Mouse (Mus musculus) naive thymus-derived CD4-positive, alpha-beta T cell, adult 5 months (primary cell): ENCODE results near the gene Taok1. TPM values are rescaled to one million over a fixed set of nuclear protein-coding genes. Genes with fewer than 3 reads are reported as not detected.

Source experiments
- polyA plus RNA-seq: library from polyadenylated mRNA; unstranded; fragments of 100-300 nt; shearing (Covaris generic); gene quantifications from one replicate; pipeline ENCODE4 v1.2.1, GENCODE M21; 2017

Taok1 gene
- polyA plus RNA-seq, result 10.0 TPM

DNA sequence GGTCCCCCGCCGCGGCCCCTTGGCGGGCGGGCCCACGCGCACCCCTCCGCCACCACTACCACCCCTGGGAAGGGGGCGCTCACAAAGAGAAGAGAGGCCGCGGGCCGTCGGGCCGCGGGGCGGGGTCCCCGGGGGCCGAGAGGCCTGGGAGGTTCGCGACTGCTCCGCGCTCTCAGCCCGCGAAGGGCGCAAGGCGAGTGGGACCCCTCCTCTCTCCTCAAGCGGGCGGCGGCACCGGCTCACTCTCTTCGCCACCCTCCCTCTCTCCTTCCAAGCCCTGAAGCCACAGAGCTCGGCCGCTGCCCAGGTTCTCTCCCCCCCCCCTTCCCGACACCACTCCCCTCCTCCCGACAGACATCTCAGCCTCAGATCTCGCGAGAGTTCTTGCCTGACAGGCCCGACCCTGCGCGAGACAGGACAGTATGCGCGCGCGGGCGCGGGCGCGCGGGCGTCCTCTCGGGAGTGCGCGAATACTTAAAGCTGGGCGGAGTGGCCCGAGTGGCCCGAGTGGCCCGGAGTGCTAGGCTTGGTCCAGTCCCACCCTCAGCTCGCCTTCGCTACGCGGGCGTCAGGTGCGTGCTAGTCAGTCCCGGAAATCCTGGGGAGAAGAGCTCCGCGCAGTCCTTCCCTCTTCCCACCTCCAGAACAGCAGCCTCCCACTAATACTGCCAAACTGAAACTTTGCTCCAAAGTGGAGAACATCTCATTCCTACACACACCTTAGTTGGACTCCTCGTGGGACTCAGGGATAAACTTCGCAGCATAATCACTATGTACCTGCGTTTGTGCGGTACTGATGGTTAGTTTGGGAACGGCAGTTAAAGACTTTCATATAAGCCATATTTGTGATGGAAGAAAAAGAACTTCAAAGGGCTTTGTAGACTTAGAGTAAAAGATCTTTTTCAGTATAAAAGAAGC lies at the start of gene Taok1:
Taok1 (minus strand) TSS at position 278 of the 918 bp plus-strand sequence.

DNA sequence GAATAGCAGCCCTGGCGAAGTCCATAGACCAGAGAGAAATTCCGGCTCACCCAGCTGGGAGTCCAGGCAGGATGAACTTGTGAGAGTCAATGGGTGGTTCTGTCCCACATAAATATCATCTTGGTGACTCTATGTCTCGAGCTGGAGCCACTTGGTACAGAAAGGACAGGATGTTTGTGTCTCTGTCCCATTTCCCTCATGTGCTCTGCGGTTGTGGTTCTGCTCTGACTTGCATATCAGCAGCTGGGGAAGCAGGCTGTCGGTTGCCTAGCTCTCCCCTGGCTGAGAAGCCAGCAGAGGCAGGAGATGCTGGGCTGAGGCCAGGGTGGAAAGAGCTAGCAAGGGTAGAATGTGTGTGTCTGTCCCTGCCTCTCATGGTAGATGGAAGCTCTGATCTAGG lies 88.6 kb downstream of the Taok1 start, which contains the start of gene Gm10392:
Gm10392 (minus strand) TSS at position 156 of the 400 bp plus-strand sequence.

DNA sequence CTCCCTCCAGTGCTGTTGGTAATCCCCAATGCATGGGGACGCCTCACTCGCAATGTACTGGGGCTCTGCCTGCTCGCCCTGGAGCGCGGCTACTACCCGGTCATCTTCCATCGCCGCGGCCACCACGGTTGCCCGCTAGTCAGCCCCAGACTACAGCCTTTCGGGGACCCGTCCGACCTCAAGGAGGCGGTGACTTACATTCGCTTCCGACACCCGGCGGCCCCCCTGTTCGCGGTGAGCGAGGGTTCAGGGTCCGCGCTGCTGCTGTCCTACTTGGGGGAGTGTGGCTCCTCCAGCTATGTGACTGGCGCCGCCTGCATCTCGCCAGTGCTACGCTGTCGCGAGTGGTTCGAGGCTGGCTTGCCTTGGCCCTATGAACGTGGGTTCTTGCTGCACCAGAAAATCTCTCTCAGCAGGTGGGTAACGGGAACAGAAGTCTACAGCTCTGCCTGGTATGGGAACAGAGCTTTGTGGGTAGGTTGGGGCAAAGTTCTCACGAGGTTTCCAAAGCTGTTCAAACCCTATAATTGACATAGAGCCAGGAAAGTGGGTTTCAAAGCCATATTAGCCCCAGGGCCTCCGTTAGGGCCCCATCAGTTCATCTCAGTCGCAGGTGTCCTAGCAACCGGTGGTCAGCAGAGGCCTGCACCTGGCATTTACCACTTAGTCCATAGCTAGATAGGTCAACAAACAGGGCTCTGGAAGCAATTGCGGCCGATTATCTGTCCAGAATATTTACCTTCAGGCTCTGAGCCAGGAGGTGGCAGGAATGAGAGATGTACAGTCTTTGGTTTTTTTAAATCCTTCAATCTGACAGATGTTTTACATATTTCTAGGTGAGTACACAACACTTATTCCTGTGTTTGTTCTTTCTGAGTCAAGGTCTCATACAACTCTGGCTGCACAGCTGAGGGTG lies 91.7 kb downstream of the Taok1 start, which contains the start of gene Trp53i13:
Trp53i13 (minus strand) TSS at position 344 of the 916 bp plus-strand sequence.

DNA sequence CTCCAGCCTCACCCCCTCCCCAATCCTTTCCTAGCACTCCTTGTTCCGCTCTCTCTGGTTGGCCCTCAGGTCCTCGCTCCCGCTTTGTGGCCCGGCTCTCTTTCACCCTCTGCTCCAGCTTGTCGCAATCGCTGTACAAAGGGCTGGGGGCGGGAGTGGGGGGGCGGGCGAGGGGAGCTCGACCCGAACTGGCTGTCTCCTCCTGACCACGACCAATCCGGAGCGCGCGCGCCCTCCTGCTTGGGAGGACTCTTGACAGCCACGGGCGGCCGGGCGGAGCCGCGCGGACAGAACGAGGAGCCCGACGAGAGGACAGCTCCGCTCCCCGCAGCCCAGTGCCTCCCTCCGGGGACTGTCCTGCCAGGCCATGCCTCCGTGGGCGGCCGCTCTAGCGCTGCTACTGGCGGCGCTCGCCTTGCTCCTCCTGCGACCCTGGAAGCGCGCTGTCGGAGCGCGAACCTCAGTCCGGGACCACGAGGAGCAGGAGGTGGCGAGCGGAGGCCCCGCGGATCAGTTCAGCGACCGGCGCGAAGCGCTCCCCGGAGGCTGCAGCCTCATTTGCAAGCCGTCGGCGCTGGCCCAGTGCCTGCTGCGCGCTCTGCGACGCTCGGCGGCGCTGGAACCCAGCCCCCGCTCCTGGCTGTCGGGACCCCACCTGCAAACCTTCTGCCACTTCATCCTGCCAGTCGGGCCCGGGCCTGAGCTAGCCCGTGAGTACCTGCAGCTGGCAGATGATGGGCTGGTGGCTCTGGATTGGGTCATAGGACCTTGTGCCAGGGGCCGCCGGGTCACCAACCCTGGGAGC lies 92.6 kb downstream of the Taok1 start, which contains the start of gene Abhd15:
Abhd15 (plus strand) TSS at position 290 of the 805 bp plus-strand sequence.

DNA sequence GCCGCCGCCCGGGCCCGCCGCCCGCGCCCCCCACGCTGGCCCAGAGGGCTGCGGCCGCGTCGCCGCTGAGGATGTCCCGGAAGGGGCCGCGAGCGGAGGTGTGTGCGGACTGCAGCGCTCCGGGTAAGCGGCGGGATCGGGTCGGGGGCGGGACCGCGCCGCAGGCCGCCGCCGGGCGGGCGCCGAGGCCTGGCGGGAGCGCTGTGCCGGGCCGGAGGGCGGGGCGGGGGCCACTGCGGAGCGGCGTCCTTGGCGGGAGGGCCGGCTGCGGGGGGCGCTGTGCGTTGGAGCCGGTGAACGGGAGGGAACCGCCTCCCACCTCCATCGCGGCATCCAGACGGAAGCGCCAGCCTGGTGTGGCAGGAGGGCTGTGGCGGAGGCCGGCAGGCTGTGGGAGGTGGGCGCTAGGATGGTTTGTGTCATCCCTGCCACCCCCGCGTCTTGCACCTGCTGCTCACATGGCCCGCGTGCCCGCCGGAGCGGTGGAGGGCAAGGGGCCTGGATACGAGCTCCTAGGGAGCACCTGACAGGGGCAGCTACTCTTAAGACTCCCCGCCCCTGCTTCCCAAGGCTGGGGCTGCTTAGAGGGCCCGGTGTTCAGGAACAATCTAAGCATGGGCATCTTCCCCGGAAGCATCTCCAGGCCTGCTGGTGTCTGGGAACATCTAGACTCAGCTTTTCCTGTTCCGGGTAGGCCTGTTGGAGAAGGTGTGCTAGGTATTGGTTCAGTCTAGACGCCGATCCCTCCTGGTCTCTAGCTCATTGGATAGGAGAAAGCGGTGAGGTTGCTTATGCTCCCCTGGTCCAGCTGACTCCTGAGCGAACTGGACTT lies 113.9 kb downstream of the Taok1 start, which contains the start of gene Git1:
Git1 (plus strand) TSS at position 51 of the 832 bp plus-strand sequence.

DNA sequence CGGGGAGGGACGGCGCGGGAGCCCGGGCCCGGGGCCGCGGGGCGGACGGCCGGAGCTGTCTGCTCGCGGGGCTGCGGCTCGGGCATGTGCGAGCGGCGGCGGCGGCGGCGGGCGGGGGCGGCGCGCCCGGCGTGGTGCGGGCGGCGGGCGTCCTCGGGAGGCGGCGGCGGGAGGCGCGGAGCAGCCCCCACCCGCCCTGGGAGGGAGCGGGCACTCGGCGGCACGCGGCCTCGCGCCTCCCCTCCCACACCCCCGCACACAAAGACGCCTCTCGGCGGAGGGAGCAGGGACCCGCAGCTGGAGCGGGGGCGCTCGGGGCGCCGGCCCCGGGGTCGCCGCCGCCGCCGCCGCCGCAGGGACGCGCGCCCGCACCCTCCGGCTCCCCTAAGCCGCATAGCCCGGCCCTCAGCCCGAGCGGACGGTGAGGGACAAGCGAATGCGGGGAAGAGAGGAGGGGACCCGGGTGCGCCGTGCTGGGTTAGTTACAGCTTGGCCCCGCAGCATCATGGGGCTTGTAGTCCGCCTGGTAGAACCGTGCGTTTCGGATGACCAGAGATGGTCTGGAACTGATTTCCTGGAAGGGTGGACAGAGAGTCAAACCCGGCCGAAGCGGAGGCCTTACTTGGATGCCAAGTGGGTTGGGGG lies 117.9 kb downstream of the Taok1 start, which contains the start of gene Ankrd13b:
Ankrd13b (minus strand) TSS at position 88 of the 645 bp plus-strand sequence.

Other genes starting within 250 kb of the Taok1 start
- gene Coro6, start 145.4 kb downstream of the Taok1 start, polyA plus RNA-seq, result not detected
- 3.4 TPM for gene Ankrd13b, start 118.1 kb downstream of the Taok1 start, polyA plus RNA-seq
- gene Git1, start 114.3 kb downstream of the Taok1 start, polyA plus RNA-seq, result 35.2 TPM
- gene Abhd15, start 92.7 kb downstream of the Taok1 start, polyA plus RNA-seq, result 3.3 TPM
- gene Trp53i13, start 91.8 kb downstream of the Taok1 start, polyA plus RNA-seq, result 22.4 TPM
- 0.60 TPM for gene Gm10392, start 88.6 kb downstream of the Taok1 start, polyA plus RNA-seq
- gene Nufip2, start 78.3 kb upstream of the Taok1 start, polyA plus RNA-seq, result 109 TPM
- not detected for gene Cryba1, start 117.5 kb upstream of the Taok1 start, polyA plus RNA-seq
- 32.0 TPM for gene Myo18a, start 155.4 kb upstream of the Taok1 start, polyA plus RNA-seq
- gene Gm10277, start 179.9 kb upstream of the Taok1 start, polyA plus RNA-seq, result 0.15 TPM